Mouse (Mus musculus) G1E (cell line): ENCODE measurements around the gene Sco2. TPM values are rescaled to one million over a fixed set of nuclear protein-coding genes. Genes with fewer than 3 reads are reported as not detected.

Source experiments
- ATAC-seq: 2 replicates; pipeline ENCODE4 v1.8.0; 2016; ENCODE audit warnings: mild to moderate bottlenecking; ENCODE audit not compliant: insufficient number of reproducible peaks, poor library complexity, low FRiP score, severe bottlenecking; ENCODE audit errors: extremely low read depth
- DNase-seq: peaks from one replicate; pipeline ENCODE4 v3.0.0; 2012; ENCODE audit warnings: low spot score
- H3K27me3 ChIP-seq: 2 replicates; pipeline ENCODE4 v1.6.1; 2012; ENCODE audit warnings: mild to moderate bottlenecking, low read length, inconsistent platforms; ENCODE audit not compliant: insufficient read depth
- H3K36me3 ChIP-seq: replicated peaks from 2 replicates; pipeline ENCODE3; 2012; ENCODE audit warnings: mild to moderate bottlenecking, inconsistent platforms
- H3K4me1 ChIP-seq: 2 replicates; pipeline ENCODE4 v1.6.1; 2012; ENCODE audit warnings: low read depth, low read length, inconsistent platforms, mixed read lengths; ENCODE audit not compliant: insufficient read depth
- H3K4me3 ChIP-seq: 2 replicates; pipeline ENCODE4 v1.5.1; 2012; ENCODE audit warnings: low read depth, mild to moderate bottlenecking, inconsistent platforms, low read length, moderate library complexity, mixed read lengths
- H3K9me3 ChIP-seq: replicated peaks from 2 replicates; pipeline ENCODE4 v1.6.1; 2012; ENCODE audit warnings: inconsistent platforms
- CTCF ChIP-seq: IDR thresholded peaks from 2 replicates; pipeline ENCODE4 v1.5.1; 2012; ENCODE audit warnings: low read depth, low read length, inconsistent platforms, mixed read lengths
- GATA1 ChIP-seq: IDR thresholded peaks from 2 replicates; pipeline ENCODE4 v1.6.1; 2012; ENCODE audit warnings: borderline replicate concordance, low read length, inconsistent platforms, mixed read lengths
- GATA2 ChIP-seq: IDR thresholded peaks from 2 replicates; pipeline ENCODE4 v1.6.1; 2012; ENCODE audit warnings: low read depth, low read length, inconsistent platforms, borderline replicate concordance
- POLR2AphosphoS5 ChIP-seq: IDR thresholded peaks from 2 replicates; pipeline ENCODE4 v1.6.1; 2012; ENCODE audit warnings: low read depth, low read length, inconsistent platforms; ENCODE audit not compliant: insufficient replicate concordance
- TAL1 ChIP-seq: conservative IDR thresholded peaks from 2 replicates; pipeline ENCODE4 v1.6.1; 2012; ENCODE audit warnings: low read depth, low read length, inconsistent platforms, mixed read lengths
- polyA plus RNA-seq: library from polyadenylated mRNA; stranded (reverse); fragments of >175 nt; gene quantifications from 2 replicates; pipeline ENCODE4 v1.2.3, GENCODE M21; 2012
- total RNA-seq, 2 experiments: library from RNA; stranded (forward) in 1 of 2; stranded (reverse) in 1 of 2; fragments of 200-1000 nt in 1 of 2; fragments of >200 nt in 1 of 2; fragmentation: Nextera tagmentation in 1 of 2; gene quantifications; 2 replicates each; pipeline ENCODE4 v1.2.3; 2014 to 2017

Gene Sco2
- total and polyA plus RNA-seq, 3 experiments, result 15.0 to 62.3 (median 27.8) TPM

DNA sequence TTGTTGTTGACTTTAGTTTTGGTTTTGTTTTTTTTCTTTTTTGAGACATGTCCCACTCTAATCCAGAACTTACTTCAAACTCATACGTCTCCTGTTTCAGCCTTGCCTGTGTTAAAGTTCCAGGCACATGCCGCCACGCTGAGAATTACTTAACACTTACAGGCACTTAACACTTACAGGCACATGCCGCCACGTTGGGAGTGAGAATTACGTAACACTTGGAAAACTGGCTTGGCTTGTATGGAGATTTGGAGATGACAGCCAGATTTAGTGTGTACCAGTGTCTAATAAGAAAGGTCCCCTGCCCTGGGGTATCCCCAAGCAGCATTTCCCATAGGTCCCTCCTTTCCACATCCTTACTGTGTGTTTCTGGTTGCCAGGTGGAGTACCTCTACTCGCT, 10.6 kb downstream of the Sco2 start:
- no peak for DNase-seq
- peaks cover 16% of the 10 kb centered on the region for H3K4me1 ChIP-seq
- no peak for ATAC-seq

DNA sequence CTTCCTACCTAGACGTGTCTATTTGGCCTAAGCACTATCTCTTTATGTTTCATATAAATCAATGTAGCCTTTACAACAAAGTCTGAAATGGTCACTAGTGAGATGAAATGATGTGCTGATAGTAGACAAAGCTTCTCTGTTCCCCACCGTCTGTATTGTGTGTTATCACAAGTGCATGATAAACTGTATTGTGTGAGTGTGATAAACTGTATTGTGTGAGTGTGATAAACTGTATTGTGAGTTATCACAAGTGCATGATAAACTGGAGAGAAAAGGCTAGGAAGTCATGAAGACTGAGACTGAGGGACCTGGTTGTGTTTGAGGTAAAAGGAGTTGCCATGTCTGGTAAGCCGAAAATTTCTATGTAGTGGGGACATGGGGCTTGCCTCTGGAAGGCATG, 14.9 kb downstream of the Sco2 start:
- Histone ChIP-seq H3K4me3 (no peak overlapping the region), H3K4me1 (peaks cover 39% of the 10 kb centered on the region), H3K9me3 (no peaks in the 10 kb centered on the region), H3K27me3 (no peaks in the 10 kb centered on the region), H3K36me3 (peaks cover 74% of the 10 kb centered on the region)
- no peak for ATAC-seq
- DNase-seq, result no peak
- no peak for TF ChIP-seq POLR2AphosphoS5
- TF ChIP-seq GATA2, result no peak
- TF ChIP-seq GATA1, result no peak
- TF ChIP-seq CTCF, result no peak
- no peak for TF ChIP-seq TAL1

More for the DNA sequence above, 10.6 kb downstream of the Sco2 start:
- Histone ChIP-seq H3K9me3 (no peaks in the 10 kb centered on the region), H3K36me3 (peaks cover 99% of the 10 kb centered on the region), H3K4me3 (no peak overlapping the region), H3K27me3 (no peaks in the 10 kb centered on the region)
- TF ChIP-seq TAL1, result no peak
- no peak for TF ChIP-seq GATA2
- no peak for TF ChIP-seq POLR2AphosphoS5
- TF ChIP-seq GATA1, result no peak
- no peak for TF ChIP-seq CTCF

DNA sequence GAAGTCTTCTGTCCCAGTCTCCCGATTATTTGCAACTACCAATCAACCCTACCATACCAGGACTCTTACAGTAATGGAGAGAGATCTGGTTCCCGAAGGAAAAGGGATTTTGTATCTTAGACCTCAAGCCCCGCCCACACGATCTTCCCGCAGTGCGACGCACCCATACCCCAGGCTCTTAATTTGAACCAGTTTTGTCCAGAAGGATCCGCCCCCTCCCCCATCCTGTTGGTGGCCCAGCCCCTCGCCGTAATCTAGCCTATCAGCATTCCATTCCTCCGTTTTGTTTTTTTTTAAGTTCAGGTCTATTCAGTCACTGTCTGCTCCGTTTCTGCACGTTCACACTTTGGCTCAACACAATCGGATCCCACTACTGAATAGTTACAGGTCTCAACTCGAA, 17.3 kb downstream of the Sco2 start:
- H3K4me1 ChIP-seq, result peaks cover 44% of the 10 kb centered on the region
- H3K9me3 ChIP-seq, result no peaks in the 10 kb centered on the region
- no peaks in the 10 kb centered on the region for H3K27me3 ChIP-seq
- peak overlapping the region; percentile 78 for H3K4me3 ChIP-seq
- H3K36me3 ChIP-seq, result peaks cover 74% of the 10 kb centered on the region
- ATAC-seq (peak; percentile 74), DNase-seq (peak; percentile 78)
- TF ChIP-seq POLR2AphosphoS5 (no peak), TAL1 (no peak), GATA2 (no peak), CTCF (no peak), GATA1 (no peak)

DNA sequence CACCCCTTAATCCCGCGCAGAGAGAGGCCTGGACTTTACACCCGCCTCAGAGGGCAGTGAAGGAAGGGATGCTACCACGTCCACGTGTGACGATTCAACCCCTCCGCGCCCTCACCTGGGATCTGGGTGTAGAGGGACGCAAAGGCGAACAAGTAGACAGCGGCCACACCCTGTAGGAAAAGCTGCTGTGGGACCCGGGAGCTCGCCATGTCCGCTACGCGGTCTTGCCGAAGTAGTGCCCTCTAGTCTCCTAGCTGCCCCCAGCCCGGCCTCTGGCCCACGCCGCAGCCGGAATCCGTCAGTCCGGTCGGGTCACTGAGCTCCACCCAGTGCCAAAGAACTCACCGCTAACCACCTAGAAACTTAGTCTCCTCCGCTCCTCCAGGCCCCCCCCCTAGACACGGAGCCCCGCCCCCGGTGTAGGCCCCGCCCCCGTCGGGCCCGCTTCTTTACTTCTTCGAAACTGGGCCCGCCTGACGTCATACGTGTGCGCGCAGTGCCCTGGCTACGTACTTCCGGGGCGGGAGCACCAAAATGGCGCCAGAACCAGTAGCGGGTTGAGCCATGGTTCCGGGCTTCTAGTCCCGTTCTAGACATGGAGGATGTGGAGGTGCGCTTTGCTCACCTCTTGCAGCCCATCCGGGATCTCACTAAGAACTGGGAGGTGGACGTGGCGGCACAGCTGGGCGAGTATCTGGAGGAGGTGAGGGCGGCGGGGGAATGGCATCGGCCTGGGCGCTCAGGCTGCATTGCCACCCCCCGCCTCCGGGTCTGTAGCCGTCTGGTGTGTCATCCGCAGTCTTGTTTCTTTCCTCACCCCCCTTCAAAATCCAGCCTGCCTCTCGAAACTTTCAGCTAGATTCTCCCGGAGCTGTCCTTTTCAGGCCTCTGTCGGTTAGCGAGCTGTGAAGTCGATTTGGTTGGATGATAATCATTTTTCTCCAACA, 18.1 kb downstream of the Sco2 start, which contains the start of the genes Lmf2 and Ncaph2:
Gene Lmf2, minus strand, starts transcription at position 419 of the 947 bp plus-strand sequence.
Gene Ncaph2, plus strand, starts transcription at position 479 of the 947 bp plus-strand sequence.
- peak; percentile 96 for DNase-seq
- H3K9me3 ChIP-seq, result no peaks in the 10 kb centered on the region
- ATAC-seq, result peak; percentile 79
- H3K27me3 ChIP-seq, result no peaks in the 10 kb centered on the region
- no peak for TF ChIP-seq CTCF
- TF ChIP-seq GATA2, result no peak
- TF ChIP-seq GATA1, result no peak
- no peak for TF ChIP-seq TAL1
- no peak for TF ChIP-seq POLR2AphosphoS5
- peaks cover 44% of the 10 kb centered on the region for H3K4me1 ChIP-seq
- peak within 1 kb of the TSS; percentile 78 for H3K4me3 ChIP-seq
- peaks cover 74% of the 10 kb centered on the region for H3K36me3 ChIP-seq

DNA sequence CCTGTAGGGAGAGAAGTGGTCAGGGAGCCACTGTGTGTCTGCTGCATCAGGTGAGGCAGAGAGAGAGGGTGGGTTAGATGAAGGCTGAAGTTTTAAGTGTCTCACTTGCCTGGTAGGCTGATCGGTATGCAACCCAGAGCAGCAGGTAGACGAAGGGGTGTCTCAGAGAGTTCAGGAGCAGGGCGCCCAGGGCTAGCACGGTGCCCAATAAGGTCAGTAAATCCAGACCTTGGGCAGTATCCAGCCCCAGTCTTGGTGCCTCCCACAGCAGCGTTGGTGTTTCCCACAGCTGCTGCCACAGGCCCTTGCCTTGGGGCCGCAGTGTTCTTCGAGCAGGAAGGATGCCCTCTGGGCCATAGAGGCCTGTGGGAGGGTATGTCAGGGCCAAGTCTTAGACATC, 19.2 kb downstream of the Sco2 start:
- Histone ChIP-seq H3K4me3 (peak overlapping the region; percentile 78), H3K27me3 (no peaks in the 10 kb centered on the region), H3K36me3 (peaks cover 72% of the 10 kb centered on the region), H3K4me1 (peaks cover 40% of the 10 kb centered on the region), H3K9me3 (no peaks in the 10 kb centered on the region)
- no peak for DNase-seq
- ATAC-seq, result no peak
- TF ChIP-seq TAL1, result no peak
- TF ChIP-seq GATA2, result no peak
- TF ChIP-seq CTCF, result no peak
- TF ChIP-seq GATA1, result no peak
- no peak for TF ChIP-seq POLR2AphosphoS5

DNA sequence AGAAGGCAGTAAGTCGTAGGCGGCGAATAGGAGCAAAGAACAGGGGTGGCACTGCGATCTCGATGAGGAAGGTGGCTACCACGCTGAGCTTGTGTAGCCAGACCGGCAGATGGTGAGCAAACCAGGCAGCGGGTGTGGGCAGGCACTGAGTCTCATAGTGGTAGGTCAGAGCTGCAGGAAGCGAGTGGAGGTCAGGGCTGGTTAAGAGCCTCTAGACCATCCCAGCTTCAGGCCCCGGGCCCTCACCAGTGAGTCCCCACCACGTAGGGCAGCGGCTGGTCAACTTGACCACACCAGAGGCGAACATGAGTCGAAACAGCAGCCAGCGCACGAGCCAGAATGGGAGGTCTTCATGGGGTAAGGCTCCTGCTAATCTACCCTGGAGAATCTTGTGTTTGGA, 19.8 kb downstream of the Sco2 start:
- H3K27me3 ChIP-seq, result no peaks in the 10 kb centered on the region
- peaks cover 36% of the 10 kb centered on the region for H3K4me1 ChIP-seq
- H3K36me3 ChIP-seq, result peaks cover 67% of the 10 kb centered on the region

More for the DNA sequence above, 19.8 kb downstream of the Sco2 start:
- TF ChIP-seq GATA2 (no peak), TAL1 (no peak), GATA1 (no peak), CTCF (no peak), POLR2AphosphoS5 (no peak)
- DNase-seq (no peak), ATAC-seq (no peak)
- H3K9me3 ChIP-seq, result no peaks in the 10 kb centered on the region
- peak overlapping the region; percentile 48; the same call in 1 of the 2 replicates for H3K4me3 ChIP-seq
